Mouse (Mus musculus) liver, postnatal 0 days (tissue): ENCODE measurements at regions not wholly inside any gene's neighbourhood (a gene's known extent, or its start where the extent isn't known, plus 50 kb on each side); places are given as distances from the start of the nearest gene placed in this dataset.

Source experiments
- CTCF ChIP-seq: sonication (generic); IDR thresholded peaks from 2 replicates; pipeline ENCODE4 v1.5.1; 2016; ENCODE audit warnings: antibody characterized with exemption, low read depth
- EP300 ChIP-seq: IDR thresholded peaks from 2 replicates; pipeline ENCODE4 v1.6.1; 2016; ENCODE audit warnings: antibody characterized with exemption, low read depth, mild to moderate bottlenecking

- TF ChIP-seq CTCF (no peak), EP300 (no peak)
Observed at GRCm38 (mm10) chr9:61677037-61677436, 237.3 kb downstream of the Rplp1 start.
